Mouse (Mus musculus): Measurements from ENCODE around the gene Xndc1.

- TF ChIP-seq CTCF (IDR thresholded peaks at IDR 0.05; ENCODE audit: low read depth) (no peak), EP300 (IDR thresholded peaks at IDR 0.05; ENCODE audit: low read depth) (no peak)
Observed at GRCm38 (mm10) chr7:102113151-102113729, 47.9 kb downstream of the Xndc1 start.
